Mouse (Mus musculus): ENCODE results near the gene Wasf3. TPM values are rescaled to one million over a fixed set of nuclear protein-coding genes. Genes with fewer than 3 reads are reported as not detected.
"Not testable (repeated sequence)": the region's sequence is repeated elsewhere in the genome, so short reads cannot be mapped to it uniquely, and the experiment has no call there.

Wasf3 gene
- polyA plus RNA-seq, 1 experiment from 2014 or later = 3.8 TPM

DNA sequence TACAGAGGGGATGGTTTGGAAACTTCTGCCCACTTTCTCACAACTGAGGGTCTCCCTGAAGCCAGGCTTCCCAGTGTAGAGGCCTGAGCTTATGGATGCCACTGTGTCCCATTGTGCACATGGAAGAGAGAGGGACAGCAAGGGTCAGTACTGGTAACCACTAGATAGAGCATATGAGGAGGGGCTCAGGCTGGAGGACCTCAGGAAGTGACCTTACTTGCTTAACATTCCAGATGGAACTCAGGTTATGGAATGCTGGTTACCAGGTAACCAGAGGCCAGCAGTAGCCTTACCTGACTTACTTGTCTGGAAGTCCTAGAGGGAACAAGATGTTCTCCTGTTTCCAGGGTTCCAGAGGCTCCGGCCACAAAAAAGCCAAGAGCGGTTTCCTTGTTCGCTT lies 96.9 kb downstream of the Wasf3 start, which contains the start of gene Gm6408:
Gene Gm6408 (plus strand): TSS at position 301 of the 400 bp plus-strand sequence.
- not testable (repeated sequence) for H3K4me3 ChIP-seq (ENCODE audit: low read depth, low read length); H3K27ac ChIP-seq (replicated peaks; ENCODE audit: low read depth, low read length); H3K36me3 ChIP-seq (replicated peaks; ENCODE audit: control insufficient read depth, insufficient read depth, low read depth, low read length); H3K9ac ChIP-seq (replicated peaks; ENCODE audit: low read length); H3K27me3 ChIP-seq (ENCODE audit: control insufficient read depth, insufficient read depth, low read length); H3K4me2 ChIP-seq (ENCODE audit: low read depth, low read length); H3K9me3 ChIP-seq (replicated peaks; ENCODE audit: control insufficient read depth, low read length); H3K4me1 ChIP-seq (ENCODE audit: control insufficient read depth, insufficient read depth, low read length); ATAC-seq (replicated peaks; ENCODE audit: insufficient number of reproducible peaks, low FRiP score, low TSS enrichment, low read depth); DNase-seq (ENCODE audit: low spot score)
- WGBS = no CpG with 5 or more reads among the region's 3 CpGs

DNA sequence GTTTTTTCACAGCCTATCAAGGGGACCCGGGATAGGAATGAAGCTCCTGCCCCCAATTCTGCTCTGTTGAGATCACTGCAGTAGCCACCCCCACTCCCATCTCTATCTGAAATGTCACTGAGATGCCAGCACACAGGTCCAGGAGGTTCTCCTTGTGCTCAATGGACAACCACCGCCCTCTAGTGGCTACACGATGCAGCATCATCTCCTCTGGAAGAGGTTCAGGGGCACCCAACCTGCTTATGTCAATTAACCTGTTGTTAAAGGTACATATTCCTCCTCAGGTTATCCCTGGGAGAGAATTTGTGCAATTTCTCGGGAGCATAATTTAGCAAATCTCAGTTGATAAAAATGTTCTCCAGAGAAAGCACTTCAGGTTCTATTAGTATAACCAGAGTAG lies 104.2 kb downstream of the Wasf3 start:
- not testable (repeated sequence) for H3K4me1 ChIP-seq (ENCODE audit: control insufficient read depth, insufficient read depth, low read length); H3K9me3 ChIP-seq (replicated peaks; ENCODE audit: control insufficient read depth, low read length); H3K27ac ChIP-seq (replicated peaks; ENCODE audit: low read depth, low read length); H3K9ac ChIP-seq (replicated peaks; ENCODE audit: low read length); H3K4me3 ChIP-seq (ENCODE audit: low read depth, low read length); ATAC-seq (replicated peaks; ENCODE audit: insufficient number of reproducible peaks, low FRiP score, low TSS enrichment, low read depth); DNase-seq (ENCODE audit: low spot score); H3K36me3 ChIP-seq (replicated peaks; ENCODE audit: control insufficient read depth, insufficient read depth, low read depth, low read length); H3K4me2 ChIP-seq (ENCODE audit: low read depth, low read length); H3K27me3 ChIP-seq (ENCODE audit: control insufficient read depth, insufficient read depth, low read length)
- WGBS = 11% methylated on average over 3 of the region's 4 CpGs

DNA sequence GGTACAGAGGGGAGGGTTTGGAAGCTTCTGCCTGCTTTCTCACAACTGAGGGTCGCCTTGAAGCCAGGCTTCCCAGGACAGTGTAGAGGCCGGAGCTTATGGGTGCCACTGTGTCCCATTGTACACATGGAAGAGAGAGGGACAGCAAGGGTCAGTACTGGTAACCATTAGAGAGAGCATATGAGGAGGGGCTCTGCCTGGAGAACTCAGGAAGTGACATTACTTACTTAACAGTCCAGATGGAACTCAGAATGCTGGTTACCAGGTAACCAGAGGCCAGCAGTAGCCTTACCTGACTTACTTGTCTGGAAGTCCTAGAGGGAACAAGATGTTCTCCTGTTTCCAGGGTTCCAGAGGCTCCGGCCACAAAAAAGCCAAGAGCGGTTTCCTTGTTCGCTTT lies 106.3 kb downstream of the Wasf3 start, which contains the start of gene Gm6370:
Gene Gm6370 (plus strand): TSS at position 301 of the 400 bp plus-strand sequence.
- not testable (repeated sequence) for H3K9me3 ChIP-seq (replicated peaks; ENCODE audit: control insufficient read depth, low read length); H3K4me1 ChIP-seq (ENCODE audit: control insufficient read depth, insufficient read depth, low read length); H3K27ac ChIP-seq (replicated peaks; ENCODE audit: low read depth, low read length); DNase-seq (ENCODE audit: low spot score); H3K9ac ChIP-seq (replicated peaks; ENCODE audit: low read length); H3K36me3 ChIP-seq (replicated peaks; ENCODE audit: control insufficient read depth, insufficient read depth, low read depth, low read length); H3K4me2 ChIP-seq (ENCODE audit: low read depth, low read length); H3K4me3 ChIP-seq (ENCODE audit: low read depth, low read length); ATAC-seq (replicated peaks; ENCODE audit: insufficient number of reproducible peaks, low FRiP score, low TSS enrichment, low read depth); H3K27me3 ChIP-seq (ENCODE audit: control insufficient read depth, insufficient read depth, low read length)
- no CpG with 5 or more reads among the region's 5 CpGs for WGBS

DNA sequence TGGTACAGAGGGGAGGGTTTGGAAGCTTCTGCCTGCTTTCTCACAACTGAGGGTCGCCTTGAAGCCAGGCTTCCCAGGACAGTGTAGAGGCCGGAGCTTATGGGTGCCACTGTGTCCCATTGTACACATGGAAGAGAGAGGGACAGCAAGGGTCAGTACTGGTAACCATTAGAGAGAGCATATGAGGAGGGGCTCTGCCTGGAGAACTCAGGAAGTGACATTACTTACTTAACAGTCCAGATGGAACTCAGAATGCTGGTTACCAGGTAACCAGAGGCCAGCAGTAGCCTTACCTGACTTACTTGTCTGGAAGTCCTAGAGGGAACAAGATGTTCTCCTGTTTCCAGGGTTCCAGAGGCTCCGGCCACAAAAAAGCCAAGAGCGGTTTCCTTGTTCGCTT lies 117.3 kb downstream of the Wasf3 start, which contains the start of gene 4930449I24Rik:
Gene 4930449I24Rik (plus strand): TSS at position 301 of the 400 bp plus-strand sequence.
- WGBS = no CpG with 5 or more reads among the region's 5 CpGs
- not testable (repeated sequence) for H3K4me2 ChIP-seq (ENCODE audit: low read depth, low read length); DNase-seq (ENCODE audit: low spot score); H3K9ac ChIP-seq (replicated peaks; ENCODE audit: low read length); H3K9me3 ChIP-seq (replicated peaks; ENCODE audit: control insufficient read depth, low read length); H3K27ac ChIP-seq (replicated peaks; ENCODE audit: low read depth, low read length); H3K27me3 ChIP-seq (ENCODE audit: control insufficient read depth, insufficient read depth, low read length); H3K36me3 ChIP-seq (replicated peaks; ENCODE audit: control insufficient read depth, insufficient read depth, low read depth, low read length); H3K4me1 ChIP-seq (ENCODE audit: control insufficient read depth, insufficient read depth, low read length); H3K4me3 ChIP-seq (ENCODE audit: low read depth, low read length); ATAC-seq (replicated peaks; ENCODE audit: insufficient number of reproducible peaks, low FRiP score, low TSS enrichment, low read depth)

GRCm38 (mm10) chr5:146513823-146514222 lies 129.0 kb downstream of the Wasf3 start, which contains the start of gene Gm3402:
Gene Gm3402, plus strand, starts transcription at chr5:146514123.
- not testable (repeated sequence) for H3K36me3 ChIP-seq (replicated peaks; ENCODE audit: control insufficient read depth, insufficient read depth, low read depth, low read length); H3K4me1 ChIP-seq (ENCODE audit: control insufficient read depth, insufficient read depth, low read length); H3K9me3 ChIP-seq (replicated peaks; ENCODE audit: control insufficient read depth, low read length); H3K4me3 ChIP-seq (ENCODE audit: low read depth, low read length); H3K9ac ChIP-seq (replicated peaks; ENCODE audit: low read length); H3K4me2 ChIP-seq (ENCODE audit: low read depth, low read length); H3K27me3 ChIP-seq (ENCODE audit: control insufficient read depth, insufficient read depth, low read length); ATAC-seq (replicated peaks; ENCODE audit: insufficient number of reproducible peaks, low FRiP score, low TSS enrichment, low read depth); H3K27ac ChIP-seq (replicated peaks; ENCODE audit: low read depth, low read length); DNase-seq (ENCODE audit: low spot score)
- WGBS = no CpG with 5 or more reads among the region's 5 CpGs

Other genes with a start within 250 kb of the Wasf3 start
- gene Gm5565, start 224.4 kb upstream of the Wasf3 start, polyA plus RNA-seq (2014; fragmentation: Nextera tagmentation; extraction: Ambion mirVana) = not detected in 2 replicates
- gene Gm6309, start 214.3 kb upstream of the Wasf3 start, polyA plus RNA-seq (2014; fragmentation: Nextera tagmentation; extraction: Ambion mirVana) = not detected in 2 replicates
- not detected in 2 replicates for gene 1700001J03Rik, start 199.7 kb upstream of the Wasf3 start, polyA plus RNA-seq (2014; fragmentation: Nextera tagmentation; extraction: Ambion mirVana)
- 23.7 and 29.2 TPM in 2 replicates for gene Rnf6, start 163.4 kb upstream of the Wasf3 start, polyA plus RNA-seq (2014; fragmentation: Nextera tagmentation; extraction: Ambion mirVana)
- gene Cdk8, start 153.8 kb upstream of the Wasf3 start, polyA plus RNA-seq (2014; fragmentation: Nextera tagmentation; extraction: Ambion mirVana) = 33.8 and 39.0 TPM in 2 replicates
- gene Gm6408, start 97.0 kb downstream of the Wasf3 start, polyA plus RNA-seq (2014; fragmentation: Nextera tagmentation; extraction: Ambion mirVana) = not detected in 2 replicates
- gene Gm6370, start 106.4 kb downstream of the Wasf3 start, polyA plus RNA-seq (2014; fragmentation: Nextera tagmentation; extraction: Ambion mirVana) = not detected in 2 replicates
- not detected in 2 replicates for gene 4930449I24Rik, start 117.4 kb downstream of the Wasf3 start, polyA plus RNA-seq (2014; fragmentation: Nextera tagmentation; extraction: Ambion mirVana)
- not detected in 2 replicates for gene Gm3402, start 129.1 kb downstream of the Wasf3 start, polyA plus RNA-seq (2014; fragmentation: Nextera tagmentation; extraction: Ambion mirVana)
- not detected in 2 replicates for gene Gm3404, start 140.8 kb downstream of the Wasf3 start, polyA plus RNA-seq (2014; fragmentation: Nextera tagmentation; extraction: Ambion mirVana)
- not detected in 2 replicates for gene Gm3409, start 152.7 kb downstream of the Wasf3 start, polyA plus RNA-seq (2014; fragmentation: Nextera tagmentation; extraction: Ambion mirVana)
- not detected in 2 replicates for gene Gm3415, start 171.2 kb downstream of the Wasf3 start, polyA plus RNA-seq (2014; fragmentation: Nextera tagmentation; extraction: Ambion mirVana)
- gene Gpr12, start 200.3 kb downstream of the Wasf3 start, polyA plus RNA-seq (2014; fragmentation: Nextera tagmentation; extraction: Ambion mirVana) = 0.14 TPM in 1 of 2 replicates, not detected in the other

Measured in embryonic facial prominence, embryonic 11.5 days (tissue).